ENCODE assay signal across 8 mouse cellular contexts in genomic region chr7:88276914-88277765, GRCm38 (mm10). TPM values are rescaled to one million over a fixed set of nuclear protein-coding genes. Genes with fewer than 3 reads are reported as not detected.
DNase-seq lines count a peak whose midpoint lies in the region; ATAC-seq and TF ChIP-seq lines count a peak whose summit lies in the region.

No protein-coding gene starts in this region.

- DNase-seq in CD4-positive helper T cell, adult 2 months (ENCODE audit: low read depth, low spot score), result peak; percentile 60
- peak in 1 of 2 experiments; percentile 32 for DNase-seq in heart, adult 2 months
- DNase-seq in thymus, postnatal 36 days, result peak; percentile 13 to 29
- DNase-seq in layer of hippocampus, postnatal 14 days (ENCODE audit: low spot score in 2 of 2), result no peak
- no peak for DNase-seq in left cerebral cortex, adult 8-10 months (ENCODE audit: low spot score in 2 of 2)

- ATAC-seq in limb, embryonic 12.5 days (ENCODE audit: insufficient number of reproducible peaks, insufficient read depth, low FRiP score, low TSS enrichment, low read depth), result no peak
- no peak for ATAC-seq in midbrain, embryonic 15.5 days (replicated peaks)

- no peaks in the 10 kb centered on the region for H3K36me3 ChIP-seq in E14TG2a.4 (ENCODE audit: insufficient read depth, low read length)
- peaks cover 1% of the 10 kb centered on the region; the same call in 1 of the 2 replicates for H3K36me3 ChIP-seq in heart, adult 2 months (ENCODE audit: control insufficient read depth, insufficient read depth, low read length)
- H3K36me3 ChIP-seq in limb, embryonic 12.5 days, result no peaks in the 10 kb centered on the region
- no peaks in the 10 kb centered on the region for H3K36me3 ChIP-seq in midbrain, embryonic 15.5 days (replicated peaks)

- peaks cover 12% of the 10 kb centered on the region; the same call in 1 of the 2 replicates for H3K27me3 ChIP-seq in E14TG2a.4 (ENCODE audit: insufficient read depth, low read length)
- H3K27me3 ChIP-seq in heart, adult 2 months (ENCODE audit: control insufficient read depth, insufficient read depth, low read length), result no peaks in the 10 kb centered on the region
- H3K27me3 ChIP-seq in limb, embryonic 12.5 days, result 0 out of 2 replicates have a peak, but pooled peaks cover 3% of the 10 kb centered on the region
- H3K27me3 ChIP-seq in midbrain, embryonic 15.5 days (replicated peaks), result no peaks in the 10 kb centered on the region

- no peak for TF ChIP-seq EP300 in heart, adult 2 months (IDR thresholded peaks at IDR 0.05; ENCODE audit: insufficient read depth, low read depth, low read length)

- H3K9ac ChIP-seq in heart, adult 2 months (ENCODE audit: low read depth, low read length), result no peak overlapping the region; the same call in 1 of the 2 replicates
- no peak overlapping the region for H3K9ac ChIP-seq in limb, embryonic 12.5 days (replicated peaks)
- no peak overlapping the region for H3K9ac ChIP-seq in midbrain, embryonic 15.5 days

- H3K27ac ChIP-seq in heart, adult 2 months, result peak overlapping the region; percentile 75
- no peak overlapping the region for H3K27ac ChIP-seq in limb, embryonic 12.5 days
- no peak overlapping the region for H3K27ac ChIP-seq in midbrain, embryonic 15.5 days

- intact Hi-C loops in heart, adult 2 months (cut with DNase I), result no loop called here

- H3K4me3 ChIP-seq in E14TG2a.4 (replicated peaks; ENCODE audit: low read length), result peak overlapping the region; percentile 72; the same call in 1 of the 2 replicates
- peak overlapping the region; percentile 63 for H3K4me3 ChIP-seq in heart, adult 2 months
- H3K4me3 ChIP-seq in limb, embryonic 12.5 days (replicated peaks), result peak overlapping the region; percentile 56
- peak overlapping the region; percentile 44 for H3K4me3 ChIP-seq in midbrain, embryonic 15.5 days

- TF ChIP-seq POLR2A in heart, adult 2 months (IDR thresholded peaks at IDR 0.05; ENCODE audit: insufficient read depth, low read depth, low read length), result no peak

- TF ChIP-seq CTCF in E14TG2a.4 (conservative IDR thresholded peaks at IDR 0.05; ENCODE audit: low read length), result no peak
- no peak for TF ChIP-seq CTCF in heart, adult 2 months (IDR thresholded peaks at IDR 0.05)

- 24% methylated on average over 7 of the region's 7 CpGs for WGBS in heart, adult 2 months
- WGBS in limb, embryonic 12.5 days, result 47% methylated on average over 7 of the region's 7 CpGs
- WGBS in midbrain, embryonic 15.5 days, result 29% methylated on average over 7 of the region's 7 CpGs

- H3K4me1 ChIP-seq in E14TG2a.4 (replicated peaks; ENCODE audit: low read depth, low read length), result peaks cover 12% of the 10 kb centered on the region
- peaks cover 2% of the 10 kb centered on the region for H3K4me1 ChIP-seq in heart, adult 2 months (ENCODE audit: control insufficient read depth, insufficient read depth, low read length)
- 0 out of 2 replicates have a peak, but pooled peaks cover 5% of the 10 kb centered on the region for H3K4me1 ChIP-seq in limb, embryonic 12.5 days (replicated peaks)
- H3K4me1 ChIP-seq in midbrain, embryonic 15.5 days, result peaks cover 13% of the 10 kb centered on the region; the same call in 1 of the 2 replicates

- H3K4me2 ChIP-seq in limb, embryonic 12.5 days, result peak overlapping the region; percentile 85
- H3K4me2 ChIP-seq in midbrain, embryonic 15.5 days, result peak overlapping the region; percentile 89

- H3K79me2 ChIP-seq in heart, adult 2 months (replicated peaks; ENCODE audit: control insufficient read depth, insufficient read depth, low read length), result no peaks in the 10 kb centered on the region

- no peaks in the 10 kb centered on the region for H3K9me3 ChIP-seq in E14TG2a.4 (ENCODE audit: low read length)
- no peaks in the 10 kb centered on the region for H3K9me3 ChIP-seq in limb, embryonic 12.5 days
- no peaks in the 10 kb centered on the region for H3K9me3 ChIP-seq in midbrain, embryonic 15.5 days

RNA-seq across cellular contexts. Expression of gene Ctsc, which starts 0.7 kb away (rescaled TPM):
- total RNA-seq in heart, adult 2 months (2021), result 10 to 100 TPM; 27.5 to 38.5 TPM
- polyA plus RNA-seq in heart, adult 2 months (2012; rRNA removed), result 14.2 and 20.4 TPM in 2 replicates
- polyA plus RNA-seq in limb, embryonic 12.5 days (2016; fragmentation: Nextera tagmentation; extraction: Ambion mirVana), result 36.7 and 40.9 TPM in 2 replicates
- polyA plus RNA-seq in midbrain, embryonic 15.5 days (2015; fragmentation: Nextera tagmentation; extraction: Ambion mirVana), result 15.5 and 17.6 TPM in 2 replicates
- total RNA-seq in layer of hippocampus, postnatal 14 days (2021), result 10 to 100 TPM; 13.0 to 19.2 TPM
- total RNA-seq in left cerebral cortex, adult 8-10 months (2022), result 10 to 100 TPM in 3 of 4 experiments, 1 to 10 TPM in 1; 9.5 to 23.2 (median 15.2) TPM

Comparison
In these comparisons a context has a peak if more than half of its experiments do, and no peak if none do; other contexts are left out.
1. DNase-seq: peak in CD4-positive helper T cell, adult 2 months (single experiment) and thymus, postnatal 36 days (2 of 2); none in layer of hippocampus, postnatal 14 days (0 of 2) and left cerebral cortex, adult 8-10 months (0 of 2).
2. Peak in every context shown above with its lines, with median percentiles within 50 percentile points of each other: H3K4me3 ChIP-seq.